Mouse (Mus musculus) stomach, embryonic 16.5 days (tissue): ENCODE measurements around the gene Fndc7. TPM values are rescaled to one million over a fixed set of nuclear protein-coding genes. Genes with fewer than 3 reads are reported as not detected.
A peak's percentile ranks its signal among the peaks of the same experiment; 100 is the strongest.
"Not testable (repeated sequence)": the region's sequence is repeated elsewhere in the genome, so short reads cannot be mapped to it uniquely, and the experiment has no call there.

Experiments
- ATAC-seq: fragments of 200-750 bp; cut with Nextera tagmentation; 2 replicates; pipeline ENCODE4 v1.8.0; 2017; ENCODE audit warnings: moderate number of reproducible peaks, moderate TSS enrichment; ENCODE audit not compliant: insufficient read depth, low FRiP score
- H3K27ac ChIP-seq: fragments of 300-500 bp; sonication (generic); 2 replicates; pipeline ENCODE4 v1.5.1; 2014; ENCODE audit warnings: low read length
- H3K27me3 ChIP-seq: fragments of 300-500 bp; sonication (generic); 2 replicates; pipeline ENCODE4 v1.6.1; 2014; ENCODE audit warnings: low read length, control low read depth, mixed read lengths; ENCODE audit not compliant: control insufficient read depth, insufficient read depth
- H3K36me3 ChIP-seq: fragments of 300-500 bp; sonication (generic); 2 replicates; pipeline ENCODE4 v1.6.1; 2014; ENCODE audit warnings: low read length; ENCODE audit not compliant: control insufficient read depth, insufficient read depth
- H3K4me1 ChIP-seq: fragments of 300-500 bp; sonication (generic); 2 replicates; pipeline ENCODE4 v1.6.1; 2014; ENCODE audit warnings: low read length, control low read depth, mixed read lengths; ENCODE audit not compliant: control insufficient read depth, insufficient read depth
- H3K4me2 ChIP-seq: fragments of 300-500 bp; sonication (generic); 2 replicates; pipeline ENCODE4 v1.6.1; 2014; ENCODE audit warnings: low read depth, low read length, mixed read lengths
- H3K4me3 ChIP-seq: fragments of 300-500 bp; sonication (generic); replicated peaks from 2 replicates; pipeline ENCODE4 v1.5.1; 2014; ENCODE audit warnings: mild to moderate bottlenecking, low read length
- H3K9ac ChIP-seq: fragments of 300-500 bp; sonication (generic); 2 replicates; pipeline ENCODE4 v1.6.1; 2014; ENCODE audit warnings: low read length
- H3K9me3 ChIP-seq: fragments of 300-500 bp; sonication (generic); replicated peaks from 2 replicates; pipeline ENCODE4 v1.6.1; 2016; ENCODE audit warnings: low read length, control low read depth; ENCODE audit not compliant: control insufficient read depth
- WGBS: fragments of 180-500 bp; shearing (Covaris S2); extraction: QIAGEN DNeasy Blood & Tissue Kit; methylation state at CpG from one replicate; pipeline ENCODE4 v1.1.7; 2014; 5-methylcytosine and 5-hydroxymethylcytosine counted together
- polyA plus RNA-seq: library from polyadenylated mRNA; unstranded; fragments of >200 nt; fragmentation: Nextera tagmentation; extraction: Ambion mirVana; gene quantifications from 2 replicates; pipeline ENCODE4 v1.2.1, GENCODE M21; 2015

The Fndc7 gene
- polyA plus RNA-seq, 1 experiment from 2014 or later = 0.40 TPM

- H3K36me3 ChIP-seq, H3K4me2 ChIP-seq, H3K9ac ChIP-seq, ATAC-seq, H3K4me3 ChIP-seq, H3K27me3 ChIP-seq, H3K9me3 ChIP-seq: not testable (repeated sequence)
- Histone ChIP-seq H3K4me1 (peaks cover 24% of the 10 kb centered on the region), H3K27ac (peak overlapping the region; percentile 76)
- 40% methylated on average over 4 of the region's 4 CpGs for WGBS
These were observed 7.9 kb downstream of the Fndc7 start for GRCm38 (mm10) chr3:108881873-108882272.

GRCm38 (mm10) chr3:108880544-108881507, 9.0 kb downstream of the Fndc7 start:
- Histone ChIP-seq H3K27me3 (no peaks in the 10 kb centered on the region), H3K36me3 (no peaks in the 10 kb centered on the region), H3K4me3 (no peak overlapping the region), H3K27ac (peak overlapping the region; percentile 76), H3K4me1 (peaks cover 18% of the 10 kb centered on the region), H3K9ac (peak overlapping the region; percentile 44), H3K4me2 (peak overlapping the region; percentile 32), H3K9me3 (no peaks in the 10 kb centered on the region)
- peak; percentile 82; the same call in 1 of the 2 replicates for ATAC-seq
- WGBS = 35% methylated on average over 28 of the region's 28 CpGs

GRCm38 (mm10) chr3:108879836-108880435, 9.9 kb downstream of the Fndc7 start:
- Histone ChIP-seq H3K27me3 (no peaks in the 10 kb centered on the region), H3K9me3 (no peaks in the 10 kb centered on the region), H3K9ac (no peak overlapping the region), H3K4me1 (peaks cover 18% of the 10 kb centered on the region), H3K27ac (0 out of 2 replicates have a peak overlapping the region, but pooled peaks have one; percentile 50), H3K36me3 (no peaks in the 10 kb centered on the region), H3K4me3 (no peak overlapping the region), H3K4me2 (no peak overlapping the region; the same call in 1 of the 2 replicates)
- WGBS = 55% methylated on average over 5 of the region's 5 CpGs
- no peak for ATAC-seq

GRCm38 (mm10) chr3:108879129-108879528, 10.7 kb downstream of the Fndc7 start:
- H3K27ac ChIP-seq = no peak overlapping the region
- no peak overlapping the region for H3K4me3 ChIP-seq
- no peaks in the 10 kb centered on the region for H3K27me3 ChIP-seq
- no peak overlapping the region for H3K9ac ChIP-seq
- no peaks in the 10 kb centered on the region for H3K9me3 ChIP-seq
- H3K4me2 ChIP-seq = no peak overlapping the region
- no peak for ATAC-seq
- H3K4me1 ChIP-seq = peaks cover 18% of the 10 kb centered on the region
- no peaks in the 10 kb centered on the region for H3K36me3 ChIP-seq
- WGBS = 42% methylated on average over 2 of the region's 2 CpGs

- Histone ChIP-seq H3K9me3 (no peaks in the 10 kb centered on the region), H3K9ac (no peak overlapping the region), H3K4me3 (no peak overlapping the region), H3K27ac (no peak overlapping the region), H3K4me2 (no peak overlapping the region), H3K4me1 (no peaks in the 10 kb centered on the region), H3K36me3 (no peaks in the 10 kb centered on the region), H3K27me3 (no peaks in the 10 kb centered on the region)
- no peak for ATAC-seq
- WGBS = 78% methylated on average over 6 of the region's 6 CpGs
These were observed 19.2 kb downstream of the Fndc7 start for GRCm38 (mm10) chr3:108870631-108871030.

- WGBS = 92% methylated on average over 3 of the region's 3 CpGs
- no peak for ATAC-seq
- H3K36me3 ChIP-seq = no peaks in the 10 kb centered on the region
- no peaks in the 10 kb centered on the region for H3K27me3 ChIP-seq
- H3K9me3 ChIP-seq = no peaks in the 10 kb centered on the region
- no peak overlapping the region for H3K27ac ChIP-seq
- no peaks in the 10 kb centered on the region for H3K4me1 ChIP-seq
- H3K9ac ChIP-seq = no peak overlapping the region
- no peak overlapping the region for H3K4me3 ChIP-seq
- no peak overlapping the region for H3K4me2 ChIP-seq
These were observed 22.4 kb downstream of the Fndc7 start for GRCm38 (mm10) chr3:108867449-108867848.

GRCm38 (mm10) chr3:108865676-108866075, 24.1 kb downstream of the Fndc7 start:
- H3K9me3 ChIP-seq = no peaks in the 10 kb centered on the region

GRCm38 (mm10) chr3:108865129-108865528, 24.7 kb downstream of the Fndc7 start:
- Histone ChIP-seq H3K27ac (no peak overlapping the region), H3K27me3 (no peaks in the 10 kb centered on the region), H3K4me1 (no peaks in the 10 kb centered on the region), H3K9ac (no peak overlapping the region), H3K4me2 (no peak overlapping the region), H3K4me3 (no peak overlapping the region), H3K36me3 (no peaks in the 10 kb centered on the region), H3K9me3 (no peaks in the 10 kb centered on the region)
- no peak for ATAC-seq
- 43% methylated on average over 3 of the region's 3 CpGs for WGBS

More at GRCm38 (mm10) chr3:108865676-108866075, 24.1 kb downstream of the Fndc7 start:
- Histone ChIP-seq H3K4me2 (no peak overlapping the region), H3K36me3 (no peaks in the 10 kb centered on the region), H3K4me3 (no peak overlapping the region), H3K27ac (no peak overlapping the region), H3K4me1 (no peaks in the 10 kb centered on the region), H3K27me3 (no peaks in the 10 kb centered on the region), H3K9ac (no peak overlapping the region)
- WGBS = 81% methylated on average over 3 of the region's 3 CpGs
- no peak for ATAC-seq

GRCm38 (mm10) chr3:108863091-108863490, 26.7 kb downstream of the Fndc7 start:
- Histone ChIP-seq H3K9me3 (no peaks in the 10 kb centered on the region), H3K27ac (no peak overlapping the region), H3K4me1 (peaks cover 6% of the 10 kb centered on the region), H3K36me3 (no peaks in the 10 kb centered on the region), H3K4me2 (no peak overlapping the region), H3K27me3 (no peaks in the 10 kb centered on the region), H3K9ac (no peak overlapping the region), H3K4me3 (no peak overlapping the region)
- 63% methylated on average over 10 of the region's 10 CpGs for WGBS
- no peak for ATAC-seq
